Mouse (Mus musculus) megakaryocyte, embryonic 14.5 days (primary cell): ENCODE data around the gene C2cd2.

Source experiments
- FLI1 ChIP-seq: IDR thresholded peaks from 2 replicates; pipeline ENCODE4 v1.6.1; 2012; ENCODE audit warnings: low read length, inconsistent platforms, mixed read lengths
- GATA1 ChIP-seq: IDR thresholded peaks from 3 replicates; pipeline ENCODE4 v1.6.1; 2012; ENCODE audit warnings: mixed read lengths, low read length, inconsistent platforms, borderline replicate concordance

- TF ChIP-seq FLI1 = no peak
- no peak for TF ChIP-seq GATA1
Observed at GRCm38 (mm10) chr16:97956011-97956410, 6.4 kb downstream of the C2cd2 start.
